Mouse (Mus musculus): ENCODE measurements at regions not wholly inside any gene's neighbourhood (a gene's known extent, or its start where the extent isn't known, plus 50 kb on each side); places are given as distances from the start of the nearest gene placed in this dataset.
"Not testable (repeated sequence)": the region's sequence is repeated elsewhere in the genome, so short reads cannot be mapped to it uniquely, and the experiment has no call there.

DNA sequence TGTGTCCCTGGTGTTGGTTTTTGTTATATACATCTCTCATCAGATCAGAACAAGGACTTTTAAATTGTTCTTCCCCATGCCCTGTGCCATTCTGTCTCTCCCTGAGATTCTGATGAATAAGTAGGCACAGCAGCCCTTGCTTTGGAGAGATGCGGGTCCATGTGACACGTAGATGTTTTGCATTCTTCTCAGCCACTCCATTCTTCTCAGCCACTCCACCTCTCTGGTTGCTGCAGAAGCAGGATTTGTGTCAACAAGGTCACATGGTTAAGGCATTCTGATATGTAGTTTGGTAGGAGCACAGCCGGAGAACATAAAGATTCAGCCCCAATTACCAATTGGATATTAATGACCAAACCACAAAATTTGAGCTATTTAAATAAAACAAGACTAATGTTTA is 177.2 kb downstream of the Lyplal1 start:
- DNase-seq (ENCODE audit: low read depth, low spot score), result no peak

DNA sequence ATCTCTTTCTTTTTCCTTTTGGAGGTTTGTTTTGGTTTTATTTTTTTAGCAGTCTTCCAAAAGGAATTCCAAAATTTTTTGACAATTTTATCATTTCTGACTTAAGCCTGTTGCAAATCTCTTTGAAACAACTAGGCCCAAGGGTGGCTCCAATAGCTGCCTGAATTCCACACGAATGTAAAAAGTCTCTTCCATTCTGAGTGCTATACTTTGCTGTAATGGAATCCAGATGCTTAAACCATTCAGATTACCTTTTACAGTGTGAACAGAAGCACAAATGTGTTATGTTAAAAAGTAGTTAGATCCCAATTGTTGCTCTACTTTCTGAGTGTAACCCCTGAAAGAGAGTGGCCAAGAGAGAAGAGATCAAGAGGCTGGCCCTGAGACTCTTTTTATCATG is 176.6 kb downstream of the Lyplal1 start:
- DNase-seq (ENCODE audit: low read depth, low spot score), result no peak

DNA sequence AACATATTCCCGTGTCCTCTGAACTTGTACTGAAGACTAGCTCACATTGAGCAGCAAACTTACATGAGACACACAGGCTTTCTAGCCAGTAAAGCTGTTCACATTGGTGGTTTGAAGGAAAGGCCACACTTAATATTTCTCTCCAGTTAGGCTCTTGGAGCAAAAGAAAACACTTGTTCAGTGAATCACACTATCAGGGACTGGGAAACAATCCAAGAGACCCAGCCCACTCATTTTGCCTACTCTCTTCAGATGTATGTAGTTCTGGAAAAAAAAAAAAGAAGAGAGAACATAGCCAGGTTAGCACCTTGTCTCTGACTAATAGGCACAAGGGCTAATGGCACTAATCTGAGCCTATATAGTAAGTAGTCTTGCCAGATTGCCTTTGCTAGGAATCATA is 165.9 kb downstream of the Lyplal1 start:
- no peak for DNase-seq (ENCODE audit: low read depth, low spot score)

DNA sequence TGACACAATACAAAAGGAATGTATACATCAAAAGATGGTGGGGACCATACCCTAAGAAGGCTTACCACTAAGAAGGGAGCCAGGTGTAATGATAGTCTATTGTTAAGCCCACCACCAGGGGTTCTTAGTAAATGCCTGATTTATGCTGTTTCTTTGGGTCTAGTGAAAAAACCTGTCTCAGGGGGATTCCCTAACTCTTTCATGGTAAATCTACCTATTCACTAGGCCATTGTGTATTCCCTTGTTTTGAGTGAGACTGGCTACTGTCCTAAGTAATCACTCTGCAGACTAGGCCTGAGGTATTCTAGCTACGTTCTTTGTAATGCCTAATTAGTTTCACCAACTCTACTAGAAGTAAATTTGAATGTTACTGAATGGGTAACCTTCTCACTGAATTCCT is 161.3 kb downstream of the Lyplal1 start:
- DNase-seq (ENCODE audit: low read depth, low spot score), result peak; percentile 65

DNA sequence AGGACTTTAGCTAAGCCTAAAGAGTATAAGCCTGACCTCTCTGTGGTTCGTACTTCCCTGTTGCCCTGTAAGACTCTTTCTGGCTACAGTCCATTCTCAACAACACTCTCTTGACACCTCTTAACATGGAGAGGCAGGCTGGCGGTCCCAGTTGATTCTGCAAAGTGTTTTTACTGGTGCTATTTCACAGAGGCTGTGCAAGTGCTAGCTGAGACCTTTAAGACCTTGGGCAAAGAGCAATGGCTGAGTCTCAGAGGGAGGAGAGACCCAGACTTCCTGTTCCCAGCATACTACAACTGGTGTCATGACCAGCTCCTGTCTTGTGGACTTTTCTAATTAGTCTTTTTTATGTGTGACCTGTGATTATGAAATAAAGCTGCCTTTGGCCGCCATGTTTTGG is 159.6 kb downstream of the Lyplal1 start:
- DNase-seq (ENCODE audit: low read depth, low spot score), result no peak

DNA sequence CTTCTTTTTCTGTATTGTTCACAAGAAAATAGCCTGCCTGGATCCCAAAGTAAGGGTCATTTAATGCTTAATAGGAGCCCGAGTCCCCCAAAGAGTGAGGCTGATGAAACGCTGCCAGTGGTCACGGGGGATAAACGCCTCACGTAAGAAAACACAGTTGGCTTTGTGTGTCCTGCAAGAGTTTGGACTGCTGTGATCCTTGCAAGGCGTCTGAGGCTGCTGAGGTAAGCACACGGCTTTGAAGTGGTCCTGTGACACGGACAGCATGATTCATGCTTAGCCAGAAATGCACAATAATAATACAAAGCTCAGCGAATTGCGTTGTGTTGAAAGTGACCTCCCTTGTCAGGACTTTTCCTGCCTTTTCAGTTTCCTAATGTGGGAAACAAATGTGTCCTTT is 158.8 kb downstream of the Lyplal1 start:
- no peak for DNase-seq (ENCODE audit: low read depth, low spot score)

DNA sequence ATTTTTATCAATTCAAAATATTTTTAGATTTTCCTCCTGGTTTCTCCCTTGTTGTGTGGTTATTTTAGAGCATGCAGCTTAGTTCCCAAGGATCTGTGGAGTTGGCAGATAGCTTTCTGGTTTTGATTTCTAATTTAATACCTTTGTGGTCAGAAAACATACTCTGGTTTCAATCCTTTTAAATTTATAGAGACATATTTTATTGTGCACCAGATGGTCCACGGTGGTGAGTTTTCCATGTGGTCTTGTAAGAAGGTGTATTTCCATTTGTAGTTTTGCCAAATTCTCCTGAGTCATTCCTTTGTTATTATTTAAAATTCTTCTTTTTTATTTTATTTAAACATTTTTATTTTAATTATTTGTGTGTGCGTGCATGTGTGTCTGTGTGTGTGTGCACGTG is 154.5 kb downstream of the Lyplal1 start:
- no peak for DNase-seq (ENCODE audit: low read depth, low spot score)

DNA sequence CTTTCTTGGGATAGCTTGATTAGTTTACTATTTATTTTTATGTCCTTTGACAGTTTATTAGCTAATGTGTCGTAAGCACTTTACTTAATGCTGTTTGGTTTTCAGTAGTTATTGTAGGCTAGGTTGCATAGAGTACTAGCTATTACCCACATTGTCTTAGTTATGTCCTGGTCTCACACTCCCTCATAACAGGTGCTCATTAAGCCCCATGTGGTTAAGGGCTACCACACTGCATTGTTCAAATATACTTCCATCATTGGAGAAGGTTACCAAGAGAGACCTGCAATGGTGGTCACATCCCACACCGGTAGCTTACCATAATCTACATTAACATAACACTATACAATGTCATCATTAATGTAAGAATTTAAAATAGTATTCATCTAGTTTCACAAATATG is 153.3 kb downstream of the Lyplal1 start:
- DNase-seq (ENCODE audit: low read depth, low spot score), result no peak

DNA sequence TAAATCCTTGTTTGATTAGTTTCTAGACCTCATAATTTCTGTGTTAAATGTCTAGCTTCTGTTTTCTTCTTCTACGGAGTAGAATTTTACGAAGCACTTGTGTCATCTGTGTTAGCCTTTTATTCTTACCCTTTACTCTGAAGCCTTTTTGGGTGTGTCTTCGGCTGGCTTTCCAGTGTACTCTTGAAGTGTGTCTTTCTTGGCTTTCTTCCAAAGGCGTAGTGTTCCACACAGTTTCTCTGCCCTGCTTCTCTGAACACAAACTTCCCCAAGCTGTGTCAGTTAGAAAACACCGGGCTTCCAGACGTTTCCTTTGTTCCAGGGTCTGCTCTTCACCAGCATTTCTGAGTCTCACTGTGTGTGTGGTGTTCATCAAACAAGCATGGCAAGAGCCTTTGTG is 152.7 kb downstream of the Lyplal1 start:
- DNase-seq (ENCODE audit: low read depth, low spot score), result no peak

DNA sequence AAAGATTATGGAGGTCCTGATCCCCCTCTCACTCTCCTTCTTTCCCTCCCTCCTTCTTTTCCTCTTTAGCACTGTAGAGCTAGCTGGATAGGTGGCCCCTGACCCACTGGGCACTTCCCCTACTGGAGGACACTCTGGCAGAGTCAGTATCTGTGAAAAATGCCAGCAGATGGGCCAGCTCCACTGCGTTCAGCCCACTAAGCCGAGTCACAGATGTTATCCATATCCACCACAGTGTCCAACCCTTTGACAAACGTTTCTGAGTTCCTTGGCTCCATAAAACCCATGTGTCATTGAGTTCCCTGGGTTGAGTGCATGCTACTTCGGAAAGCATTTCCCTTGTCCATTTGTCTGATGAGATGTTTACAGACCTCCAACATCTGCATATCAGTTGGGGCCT is 149.9 kb downstream of the Lyplal1 start:
- DNase-seq (ENCODE audit: low read depth, low spot score), result no peak

DNA sequence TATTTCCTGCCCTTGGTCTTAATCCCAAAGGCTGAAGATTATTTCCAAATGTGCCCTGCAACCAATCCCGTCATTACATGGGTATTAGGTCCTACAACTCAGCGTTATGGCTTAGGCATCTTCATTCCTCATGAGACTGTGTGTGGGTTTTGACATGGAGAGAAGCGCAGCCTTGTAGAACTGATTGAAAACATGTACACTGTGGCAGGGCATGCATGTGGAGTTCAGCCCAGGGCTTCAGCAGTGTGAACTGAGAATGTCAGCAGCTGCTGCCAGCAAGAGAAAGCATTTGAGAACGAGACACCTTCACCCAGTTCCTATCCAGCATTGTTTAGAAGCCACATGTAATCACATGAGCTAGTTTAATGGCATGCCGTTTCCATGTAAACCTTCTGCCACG is 149.3 kb downstream of the Lyplal1 start:
- DNase-seq (ENCODE audit: low read depth, low spot score), result no peak

DNA sequence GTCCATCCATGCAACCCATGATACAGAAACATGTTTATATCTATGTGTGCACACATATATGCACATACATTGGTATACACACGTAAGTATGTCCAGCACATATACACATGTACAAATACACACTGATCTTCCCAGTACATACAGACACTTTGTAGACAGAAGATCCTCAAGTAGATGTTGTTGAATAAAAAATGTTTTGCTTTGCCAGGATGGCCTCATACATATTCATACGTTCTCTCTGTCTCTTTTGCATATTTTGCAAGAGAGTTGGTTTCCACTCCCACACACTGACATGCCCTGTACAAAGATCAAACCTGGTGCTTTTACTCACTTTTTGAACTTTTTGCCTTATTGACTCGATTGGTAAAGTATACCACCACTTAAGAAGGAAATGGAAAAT is 148.5 kb downstream of the Lyplal1 start:
- no peak for DNase-seq (ENCODE audit: low read depth, low spot score)

DNA sequence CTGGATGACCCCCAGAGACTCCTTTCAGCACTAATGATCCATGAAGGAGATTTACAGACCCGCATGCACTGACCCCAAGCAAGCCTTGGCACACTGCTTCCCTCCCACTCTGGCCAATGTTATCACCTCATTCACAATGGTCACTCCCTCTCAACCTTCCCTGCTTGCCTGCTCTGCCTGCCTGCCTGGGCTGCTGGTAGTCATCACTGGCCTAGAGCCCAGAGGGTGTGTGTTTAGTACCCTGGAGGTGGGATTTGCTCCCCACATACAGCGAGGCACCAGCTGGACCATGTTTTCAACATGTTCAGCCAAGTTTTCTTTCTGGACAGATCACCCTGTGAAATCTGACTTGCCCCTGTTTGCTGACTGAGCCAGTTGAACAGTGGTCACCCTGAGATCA is 147.9 kb downstream of the Lyplal1 start:
- DNase-seq (ENCODE audit: low read depth, low spot score), result no peak

DNA sequence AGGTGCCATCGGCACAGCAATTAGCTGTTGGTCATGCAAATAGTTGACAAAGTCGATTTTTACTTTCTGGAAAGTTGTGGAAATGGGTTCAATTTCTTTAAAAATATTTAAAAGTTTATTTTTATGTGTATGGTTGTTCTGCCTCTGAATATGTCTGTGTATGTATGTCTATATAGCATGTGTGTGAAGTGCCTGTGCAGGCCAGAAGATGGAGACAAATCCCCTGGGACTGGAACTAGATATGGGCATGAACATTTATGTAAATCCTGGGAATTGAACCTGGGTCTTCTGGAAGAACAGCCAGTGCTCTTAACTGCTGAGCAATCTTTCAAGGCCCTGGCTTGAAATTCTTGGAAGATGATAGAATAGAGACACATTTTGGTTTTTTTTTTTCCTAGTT is 140.0 kb downstream of the Lyplal1 start:
- DNase-seq (ENCODE audit: low read depth, low spot score), result peak; percentile 29

DNA sequence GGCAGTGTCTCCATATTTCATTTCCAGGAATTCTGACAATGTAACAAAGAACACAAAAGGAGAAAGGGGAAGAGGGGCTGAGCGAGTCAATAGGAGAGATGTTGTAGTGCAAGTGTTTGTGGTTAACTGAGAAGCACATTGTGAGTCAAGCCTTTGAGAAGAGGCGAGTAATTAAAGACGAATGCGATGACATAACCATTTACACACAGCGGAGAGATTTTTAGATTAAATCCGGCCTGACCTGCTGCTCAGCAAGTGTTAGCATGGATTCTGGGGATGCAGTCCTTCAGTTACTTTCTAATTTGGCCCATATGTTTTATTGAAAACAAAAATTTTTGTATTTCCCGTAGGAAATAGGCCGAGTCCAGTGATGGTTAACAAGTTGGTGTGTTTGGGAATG is 127.7 kb downstream of the Lyplal1 start:
- DNase-seq (ENCODE audit: low read depth, low spot score), result no peak

DNA sequence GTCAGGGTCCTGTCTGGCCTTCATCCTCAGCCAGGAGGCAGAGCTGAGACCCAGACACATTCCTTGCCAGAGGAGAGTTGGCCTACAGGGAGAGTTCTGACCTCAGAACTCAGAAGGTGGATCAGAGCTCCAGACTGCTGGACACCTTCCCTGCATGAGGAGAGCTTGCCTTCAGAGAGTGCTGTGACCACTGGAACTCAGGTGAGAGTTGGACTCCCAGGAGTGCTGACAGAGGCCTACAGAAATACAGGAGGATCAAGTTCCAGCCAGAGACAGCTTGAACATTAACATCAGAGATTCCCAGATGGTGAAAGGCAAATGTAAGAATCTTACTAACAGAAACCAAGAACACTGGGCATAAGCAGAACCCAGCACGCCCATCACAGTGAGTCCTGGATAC is 117.0 kb downstream of the Lyplal1 start:
- not testable (repeated sequence) for DNase-seq (ENCODE audit: low read depth, low spot score)

DNA sequence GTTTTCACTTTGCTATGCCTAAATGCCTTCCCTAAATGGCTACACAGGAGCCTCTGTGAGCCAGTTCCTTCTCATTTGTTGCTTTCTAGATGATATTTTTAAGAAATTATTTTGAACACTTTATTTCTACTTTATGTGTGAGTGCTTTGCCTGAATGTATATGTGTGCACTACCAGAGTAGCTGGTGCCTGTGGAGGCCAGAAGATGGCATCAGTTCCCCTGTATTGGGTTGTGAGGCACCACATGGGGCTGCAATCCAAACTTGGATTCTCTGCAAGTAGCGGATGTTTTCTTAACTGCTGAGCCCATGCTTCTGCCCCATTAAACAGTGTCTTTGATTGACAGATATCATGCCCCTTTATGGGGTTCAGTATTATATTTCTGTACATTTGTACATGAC is 103.7 kb downstream of the Lyplal1 start:
- peak; percentile 24 for DNase-seq (ENCODE audit: low read depth, low spot score)

DNA sequence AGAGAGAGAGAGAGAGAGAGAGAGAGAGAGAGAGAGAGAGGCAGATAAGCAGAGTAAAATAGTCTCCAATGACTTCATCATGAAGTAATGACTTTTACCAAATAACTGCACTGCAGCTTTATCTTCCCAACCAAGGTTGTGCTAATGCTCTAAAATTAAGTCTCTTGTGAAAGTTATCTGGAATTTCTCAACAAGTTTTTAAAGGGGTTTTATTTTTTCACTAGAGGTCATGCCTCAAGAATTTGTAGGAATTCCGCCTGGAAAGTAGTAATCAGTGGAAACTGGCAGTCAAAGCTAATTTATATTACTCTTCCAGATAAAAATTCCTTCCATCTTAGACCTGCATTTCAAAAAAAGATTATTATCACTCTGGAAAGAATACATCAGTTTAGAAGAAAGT is 102.9 kb downstream of the Lyplal1 start:
- no peak for DNase-seq (ENCODE audit: low read depth, low spot score)

DNA sequence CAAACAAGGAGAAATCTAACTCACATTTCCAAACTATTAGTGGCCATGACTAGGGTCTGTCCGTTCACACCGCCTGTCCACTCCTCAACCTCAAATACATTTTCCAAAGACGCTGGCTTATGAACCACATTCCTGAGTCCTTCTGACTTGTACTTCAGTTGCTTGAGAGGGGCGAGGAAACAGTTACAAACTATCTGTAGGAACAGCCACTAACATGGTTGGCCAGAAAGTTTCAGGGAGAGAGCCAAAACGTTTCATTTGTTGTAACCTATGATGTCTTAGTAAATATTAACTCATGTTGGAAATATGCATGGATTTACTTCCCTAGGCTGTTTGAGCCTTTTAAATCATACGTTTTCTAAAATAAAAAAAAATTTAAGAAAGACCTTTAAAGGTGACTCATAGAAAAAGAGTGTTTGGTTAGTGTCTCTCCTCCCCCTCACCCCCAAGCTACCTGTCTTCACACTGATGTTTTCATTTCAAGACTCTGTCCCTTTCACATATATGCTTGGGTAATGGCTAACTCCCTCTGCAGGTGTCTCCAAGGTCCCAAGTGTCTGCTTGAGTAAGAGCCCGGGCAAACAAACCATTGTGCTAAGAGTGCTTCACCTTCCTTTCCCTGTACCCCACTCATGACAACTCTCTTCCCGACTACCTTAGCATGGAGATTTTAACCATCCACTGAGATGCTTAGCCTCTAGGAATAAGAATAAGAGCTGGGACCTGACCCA is 101.1 kb downstream of the Lyplal1 start:
- DNase-seq (ENCODE audit: low read depth, low spot score), result no peak

DNA sequence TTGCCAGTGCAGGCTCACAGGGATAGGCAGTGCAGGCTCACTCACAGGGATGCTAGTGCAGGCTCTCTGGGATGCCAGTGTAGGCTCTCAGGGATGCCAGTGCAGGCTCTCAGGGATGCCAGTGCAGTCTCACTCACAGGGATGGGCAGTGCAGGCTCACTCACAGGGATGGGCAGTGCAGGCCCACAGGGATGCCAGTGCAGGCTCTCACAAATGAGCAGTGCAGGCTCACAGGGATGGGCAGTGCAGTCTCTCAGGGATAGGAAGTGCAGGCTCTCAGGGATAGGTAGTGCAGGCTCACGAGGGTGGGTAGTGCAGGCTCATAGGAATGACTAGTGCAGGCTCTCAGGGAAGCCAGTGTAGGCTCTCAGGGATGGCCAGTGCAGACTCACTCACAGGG is 99.6 kb downstream of the Lyplal1 start:
- no peak for DNase-seq (ENCODE audit: low read depth, low spot score)

DNA sequence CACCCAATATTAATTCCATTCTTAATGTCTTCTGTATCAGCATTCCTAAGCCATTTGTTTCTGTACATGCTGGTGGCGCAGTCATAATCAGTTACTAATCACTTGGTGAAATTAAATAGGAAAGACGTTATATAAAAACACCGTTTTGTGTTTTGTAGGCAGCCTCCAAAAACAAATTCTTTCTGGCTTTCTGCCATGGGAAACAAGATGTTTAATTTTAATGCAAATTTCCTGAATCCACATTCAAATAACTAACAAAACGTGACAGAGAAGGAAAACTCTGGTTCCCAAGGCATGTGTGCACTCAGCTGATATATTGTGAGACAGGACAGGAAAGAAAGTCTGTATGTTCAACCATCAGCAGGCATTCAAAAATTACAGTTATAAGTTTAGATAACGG is 97.6 kb downstream of the Lyplal1 start:
- no peak for DNase-seq (ENCODE audit: low read depth, low spot score)

DNA sequence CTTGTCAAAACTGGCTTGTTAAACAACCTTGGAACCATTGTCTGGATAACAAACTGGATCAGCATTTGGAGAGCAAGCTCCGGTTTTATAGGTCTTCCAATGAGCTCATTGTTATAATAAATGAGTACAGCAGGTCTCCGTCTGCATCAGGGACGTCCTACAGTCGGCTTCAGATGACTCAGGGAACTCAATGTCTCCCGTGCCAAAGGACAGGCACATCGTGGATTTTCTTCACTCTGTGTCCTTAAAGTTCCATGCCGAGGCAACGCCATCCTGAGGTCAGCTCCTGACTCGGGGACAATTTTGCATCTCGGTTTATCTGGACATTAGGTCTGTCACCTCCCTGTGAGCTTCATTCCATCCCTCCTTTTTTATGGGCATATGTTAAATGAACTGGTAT is 85.2 kb downstream of the Lyplal1 start:
- DNase-seq (ENCODE audit: low read depth, low spot score), result no peak

DNA sequence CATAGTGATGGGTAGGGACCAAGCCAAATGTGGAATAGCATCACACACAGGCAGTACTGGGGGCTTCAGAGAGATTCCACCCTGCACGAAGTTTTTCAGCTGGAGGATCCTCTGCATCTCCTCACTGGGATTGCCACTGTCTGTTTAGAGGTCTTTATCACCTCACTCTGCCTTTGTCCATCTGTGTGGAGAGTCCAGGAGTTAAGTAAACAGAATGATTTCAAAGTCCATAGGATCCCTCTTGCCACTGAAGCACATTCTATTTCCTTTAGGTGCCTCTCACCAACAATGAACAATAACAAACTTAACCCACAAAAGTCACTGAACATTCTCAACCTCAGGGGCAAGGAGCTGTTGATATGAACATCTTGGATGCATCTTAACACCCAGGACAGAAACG is 82.7 kb downstream of the Lyplal1 start:
- DNase-seq (ENCODE audit: low read depth, low spot score), result no peak
